Mouse (Mus musculus): Measurements from ENCODE around the gene Itgav.
A peak's percentile ranks its signal among the peaks of the same experiment; 100 is the strongest.

Gene Itgav

DNA sequence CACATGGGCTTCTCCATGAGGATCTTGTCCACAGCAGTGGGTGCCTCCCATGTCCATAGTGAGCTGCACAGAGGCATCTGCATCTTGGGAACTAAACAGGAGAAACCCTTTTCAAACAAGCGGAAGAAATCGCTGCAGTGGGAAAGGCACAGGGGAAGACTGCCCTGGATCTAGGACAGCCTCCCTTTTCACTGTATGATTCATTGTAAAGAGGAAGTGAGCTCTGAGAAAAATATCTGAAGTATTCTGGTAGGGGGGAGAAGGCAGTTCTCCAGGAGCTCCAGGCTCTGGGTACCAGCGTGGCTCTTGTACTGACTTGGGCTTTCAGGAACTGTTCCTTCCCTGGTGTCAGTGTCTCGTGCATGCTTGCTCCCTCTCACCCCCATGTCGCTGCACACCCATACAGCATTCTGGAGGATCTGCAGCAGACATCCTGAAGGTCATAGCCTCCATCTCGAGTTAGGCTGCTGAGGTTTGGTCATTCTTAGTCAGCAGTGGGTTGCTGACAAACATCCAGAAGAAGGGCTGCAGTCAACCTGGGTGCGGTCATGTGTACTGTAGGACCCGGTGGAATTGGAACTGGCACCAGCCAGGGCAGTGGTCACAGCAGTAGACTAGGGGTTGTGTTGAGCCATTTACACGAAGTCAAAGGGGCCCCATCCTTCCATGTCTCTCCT is 20.2 kb downstream of the Itgav start:
- DNase-seq (ENCODE audit: low read depth, low spot score), result no peak

DNA sequence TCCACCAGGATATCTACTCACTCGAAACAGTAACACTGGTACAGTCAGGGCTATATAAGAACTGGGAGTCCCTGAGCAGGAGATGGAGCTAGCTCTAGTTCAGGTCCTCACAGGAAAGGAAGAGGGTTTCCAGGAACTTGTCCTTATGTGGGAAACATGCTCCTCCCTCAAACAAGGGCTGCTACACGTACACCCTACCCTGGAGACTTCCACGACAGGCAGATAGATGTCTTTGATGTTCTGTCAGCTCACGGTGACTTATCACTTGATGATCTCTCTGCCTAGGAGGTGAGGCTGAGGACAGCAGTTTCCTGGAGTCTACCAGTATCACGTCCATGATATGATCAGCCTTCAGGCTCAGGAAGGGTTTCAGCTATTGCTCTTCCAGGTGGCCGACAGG is 21.1 kb downstream of the Itgav start:
- no peak for DNase-seq (ENCODE audit: low read depth, low spot score)

DNA sequence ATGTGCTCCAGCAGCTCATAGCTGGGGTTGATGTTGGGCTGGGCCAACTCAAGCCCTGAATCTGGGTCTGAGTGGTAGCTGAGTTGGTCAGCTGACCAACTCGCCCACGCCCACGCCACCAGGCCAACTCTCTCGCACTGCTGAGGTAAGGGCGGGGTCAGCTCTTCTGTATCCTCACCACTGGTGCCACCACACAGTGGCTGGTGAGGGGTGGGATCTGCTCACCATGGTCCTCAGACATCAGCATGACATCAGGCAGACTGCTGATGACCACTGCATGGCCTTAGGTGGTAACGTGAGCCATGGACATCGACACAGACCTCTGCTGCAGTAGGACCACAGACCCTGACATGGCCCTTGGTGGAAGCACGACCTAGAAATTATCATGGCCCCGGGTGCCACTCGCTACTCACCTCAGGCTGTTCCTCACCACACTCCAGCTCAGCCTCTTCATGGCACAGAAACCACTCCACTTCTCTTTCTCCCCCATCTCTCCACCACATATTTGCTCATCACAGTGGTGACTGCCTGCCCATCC is 24.5 kb downstream of the Itgav start:
- no peak for DNase-seq (ENCODE audit: low read depth, low spot score)

DNA sequence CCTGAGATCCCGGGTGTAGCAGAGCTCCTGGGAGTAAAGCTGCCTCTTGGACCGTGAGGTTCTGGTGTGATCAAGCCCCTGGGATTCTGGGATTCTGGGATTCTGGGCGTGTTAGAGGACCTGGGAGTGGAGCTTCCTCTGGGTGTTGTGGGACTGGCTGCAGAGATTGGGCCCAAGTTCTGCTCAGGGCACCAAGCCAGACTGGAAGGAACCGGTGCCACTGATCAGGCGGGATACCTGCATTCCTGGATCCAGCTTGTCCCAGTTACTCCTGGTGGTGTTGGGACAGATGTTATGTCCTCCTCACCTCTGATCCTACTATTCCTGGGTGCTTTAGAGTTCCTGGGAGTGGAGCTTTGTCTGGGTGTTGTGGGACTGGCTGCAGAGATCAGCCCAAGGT is 28.8 kb downstream of the Itgav start:
- DNase-seq (ENCODE audit: low read depth, low spot score), result no peak

DNA sequence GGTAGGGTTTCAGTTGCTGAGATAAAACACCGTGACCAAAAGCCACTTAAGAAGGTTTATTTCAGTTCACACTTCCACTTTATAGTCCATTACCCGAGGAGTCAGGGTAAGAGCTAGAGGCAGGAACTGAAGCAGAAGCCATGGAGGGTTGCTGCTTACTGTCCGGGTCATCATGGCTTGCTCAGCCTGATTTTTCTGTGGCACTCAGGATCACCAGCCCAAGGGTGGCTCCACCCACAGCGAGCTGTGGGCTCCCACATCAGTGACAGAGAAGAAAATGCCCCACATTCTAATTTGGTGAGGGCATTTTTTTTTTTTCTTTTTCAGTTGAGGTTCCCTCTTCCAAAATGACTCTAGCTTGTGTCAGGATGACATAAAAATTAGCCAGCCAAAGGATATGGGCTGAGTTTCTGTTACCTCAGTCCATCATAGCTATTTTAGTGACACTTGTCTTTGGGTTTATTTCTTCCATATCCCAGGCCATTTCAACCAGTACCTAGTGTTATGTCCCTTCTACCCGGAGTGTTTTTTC is 30.2 kb downstream of the Itgav start:
- no peak for DNase-seq (ENCODE audit: low read depth, low spot score)

DNA sequence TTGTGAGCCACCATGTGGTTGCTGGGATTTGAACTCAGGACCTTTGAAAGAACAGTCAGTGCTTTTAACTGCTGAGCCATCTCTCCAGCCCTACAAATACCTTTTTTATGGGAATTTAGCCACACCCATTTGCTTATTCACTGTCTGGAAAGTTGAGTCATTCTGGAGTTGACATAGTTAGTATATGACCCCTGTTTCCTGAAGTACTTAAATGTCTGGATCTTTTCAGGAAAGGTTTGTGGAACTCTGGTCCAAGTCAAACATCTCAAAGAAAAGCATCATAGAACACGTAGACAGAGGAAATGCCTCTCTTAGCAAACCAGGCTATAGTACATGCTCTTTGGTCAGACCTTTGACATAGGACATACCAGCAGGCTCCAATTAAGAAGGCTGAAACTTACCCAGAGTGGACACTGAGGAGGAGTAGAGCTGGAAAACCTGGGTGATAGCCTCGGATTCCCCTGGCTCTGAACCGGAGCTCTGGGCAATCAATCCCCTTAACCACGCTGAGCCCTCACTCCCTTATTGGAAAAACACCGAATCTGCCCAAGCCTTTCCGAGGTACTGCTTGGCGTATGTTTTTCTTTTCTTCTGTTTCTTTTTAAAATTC is 34.5 kb downstream of the Itgav start:
- DNase-seq (ENCODE audit: low read depth, low spot score), result no peak

DNA sequence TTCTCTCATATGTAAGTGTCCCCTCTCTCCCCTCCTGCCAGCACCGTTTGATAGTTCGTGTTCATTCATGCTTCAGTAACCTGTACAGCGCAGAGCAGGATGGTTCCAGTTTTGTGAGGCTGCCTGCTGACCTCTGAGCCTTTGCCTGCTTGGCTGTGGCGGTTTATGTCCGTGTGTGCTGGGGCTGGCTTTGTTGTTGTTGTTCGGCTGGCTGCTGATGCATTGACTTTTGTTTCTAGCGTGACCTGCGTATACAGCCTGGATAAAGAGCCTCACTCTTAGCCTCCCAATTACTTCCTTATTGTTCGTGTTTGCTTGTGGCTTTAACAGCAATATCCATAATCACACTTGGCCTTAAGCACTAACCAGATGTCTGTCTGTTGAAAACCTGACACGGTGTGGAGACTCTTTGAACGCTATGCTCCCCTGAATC is 35.0 kb downstream of the Itgav start:
- DNase-seq (ENCODE audit: low read depth, low spot score), result no peak

DNA sequence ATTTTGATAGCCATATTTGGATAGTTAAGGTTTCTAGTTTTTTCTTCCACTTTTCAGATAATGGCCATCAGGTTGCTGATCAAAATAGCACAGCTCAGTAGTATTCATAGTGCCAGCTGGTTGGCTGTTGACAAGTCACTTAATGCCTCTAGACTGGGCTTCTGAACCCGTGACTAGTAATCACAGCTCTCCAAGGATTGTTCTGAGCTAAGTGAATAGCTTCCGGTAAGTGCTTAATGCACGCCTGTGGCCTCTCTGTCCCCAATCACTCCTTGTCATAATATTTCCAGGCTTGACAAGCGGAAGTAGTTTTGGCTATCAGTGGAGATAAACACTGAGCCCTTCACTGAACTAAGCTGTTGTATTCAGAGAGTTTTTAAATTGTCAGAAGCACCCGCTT is 35.5 kb downstream of the Itgav start:
- no peak for DNase-seq (ENCODE audit: low read depth, low spot score)

DNA sequence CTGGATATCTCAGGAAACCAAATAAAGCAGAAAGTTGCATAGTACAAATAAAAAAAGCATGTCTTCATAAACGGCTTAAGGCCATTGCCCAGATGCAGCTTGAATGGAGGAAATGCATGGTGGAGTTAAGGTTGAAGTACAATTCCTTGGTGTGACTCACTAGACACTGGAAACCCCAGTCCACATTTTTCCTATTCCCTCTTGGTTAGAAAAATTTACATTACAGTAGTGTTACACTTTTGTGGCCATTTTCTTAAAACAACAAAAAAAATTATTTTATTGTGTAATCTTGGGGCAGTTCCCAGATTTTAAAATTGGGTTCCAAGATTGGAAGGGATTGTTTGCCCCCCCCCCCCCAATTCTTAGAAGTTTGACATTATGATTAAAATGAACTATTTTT is 35.9 kb downstream of the Itgav start:
- DNase-seq (ENCODE audit: low read depth, low spot score), result no peak

DNA sequence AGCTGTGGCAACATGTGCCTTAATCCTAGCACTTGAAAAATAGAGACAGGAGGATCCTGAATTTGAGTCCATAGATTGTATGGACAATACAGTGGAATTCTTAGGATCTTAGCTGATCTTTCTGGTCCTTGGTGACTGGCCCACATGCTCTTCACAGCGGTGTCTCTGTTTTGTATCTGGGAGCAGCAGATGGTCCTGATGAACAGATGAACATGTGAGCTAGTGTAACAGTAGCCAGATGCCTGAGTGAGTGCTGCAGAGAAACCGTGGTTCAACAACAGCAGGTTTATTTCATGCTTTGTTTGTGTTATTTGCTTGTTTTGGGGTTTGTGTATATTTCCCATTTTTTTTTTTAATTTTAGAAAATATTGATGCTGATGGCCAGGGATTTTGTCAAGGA is 37.3 kb downstream of the Itgav start:
- no peak for DNase-seq (ENCODE audit: low read depth, low spot score)

DNA sequence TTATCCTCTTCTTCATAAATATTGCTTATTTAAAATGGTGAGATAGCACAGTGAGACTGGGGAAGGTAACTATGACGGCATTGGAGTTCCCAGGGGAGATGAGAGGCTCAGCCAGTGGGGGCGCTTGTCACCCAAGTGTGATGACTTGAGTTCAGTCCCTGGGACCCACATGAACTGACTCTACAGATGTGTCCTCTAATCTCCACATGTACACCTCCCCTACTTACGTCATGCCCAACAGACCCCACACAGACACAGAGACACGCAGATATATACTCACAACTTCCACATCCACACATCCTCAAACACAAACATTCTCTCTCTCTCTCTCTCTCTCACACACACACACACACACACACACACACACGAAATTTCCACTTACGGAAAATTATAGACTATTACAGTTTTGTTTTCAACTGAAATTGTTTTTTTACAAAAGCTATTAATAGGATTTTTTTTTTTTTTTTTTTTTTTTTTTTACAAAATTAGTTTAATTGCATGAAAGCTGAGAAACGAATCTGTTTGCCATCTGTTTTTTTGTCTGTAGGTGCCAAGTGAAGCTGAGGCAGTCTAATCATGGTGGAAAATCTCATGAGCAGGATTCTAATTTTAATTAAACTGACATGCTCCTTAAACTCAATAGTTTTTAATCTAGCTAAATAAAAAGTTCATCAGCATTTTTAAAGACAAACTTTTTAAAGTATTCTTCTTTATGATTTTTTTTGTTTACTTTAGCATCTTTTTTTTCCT is 38.1 kb downstream of the Itgav start:
- no peak for DNase-seq (ENCODE audit: low read depth, low spot score)

DNA sequence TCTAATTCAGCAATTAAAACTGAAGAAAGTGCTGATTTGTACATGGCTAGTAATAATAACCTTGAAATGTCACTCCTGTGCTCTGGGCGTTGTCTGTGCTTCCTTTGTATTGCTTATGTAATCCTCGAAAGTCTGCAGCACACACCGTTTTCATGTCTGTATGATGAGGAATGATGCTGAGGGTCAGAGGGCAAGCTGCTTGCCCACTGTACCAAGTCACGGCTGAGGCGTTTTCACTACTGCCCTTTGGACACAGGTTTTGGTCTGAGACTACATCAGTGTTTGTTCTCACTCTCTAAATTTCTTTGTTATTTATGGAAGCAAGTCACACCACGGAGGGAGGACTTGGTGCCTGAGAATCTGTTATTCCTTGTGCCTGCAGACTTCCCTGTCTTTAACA is 41.9 kb downstream of the Itgav start:
- no peak for DNase-seq (ENCODE audit: low read depth, low spot score)

DNA sequence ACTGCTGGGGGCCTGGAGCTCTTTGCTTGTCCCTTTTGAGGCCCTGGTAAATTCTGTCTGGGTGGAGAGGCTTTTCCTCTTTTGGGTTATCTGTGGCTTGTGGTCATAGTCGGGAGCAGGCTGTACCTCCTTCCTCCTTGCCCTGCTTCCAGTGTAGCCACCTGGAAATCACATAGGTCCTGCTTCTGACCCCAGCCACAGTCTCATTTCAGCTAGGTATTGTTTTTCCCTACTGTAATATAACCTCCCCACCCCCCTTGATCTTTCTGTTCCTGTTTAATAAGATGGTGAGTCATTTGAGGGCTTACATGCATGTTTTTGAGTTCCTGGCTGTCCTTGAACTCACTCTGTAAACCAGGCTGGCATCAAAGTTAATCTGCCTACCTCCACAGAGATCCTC is 42.7 kb downstream of the Itgav start:
- no peak for DNase-seq (ENCODE audit: low read depth, low spot score)

DNA sequence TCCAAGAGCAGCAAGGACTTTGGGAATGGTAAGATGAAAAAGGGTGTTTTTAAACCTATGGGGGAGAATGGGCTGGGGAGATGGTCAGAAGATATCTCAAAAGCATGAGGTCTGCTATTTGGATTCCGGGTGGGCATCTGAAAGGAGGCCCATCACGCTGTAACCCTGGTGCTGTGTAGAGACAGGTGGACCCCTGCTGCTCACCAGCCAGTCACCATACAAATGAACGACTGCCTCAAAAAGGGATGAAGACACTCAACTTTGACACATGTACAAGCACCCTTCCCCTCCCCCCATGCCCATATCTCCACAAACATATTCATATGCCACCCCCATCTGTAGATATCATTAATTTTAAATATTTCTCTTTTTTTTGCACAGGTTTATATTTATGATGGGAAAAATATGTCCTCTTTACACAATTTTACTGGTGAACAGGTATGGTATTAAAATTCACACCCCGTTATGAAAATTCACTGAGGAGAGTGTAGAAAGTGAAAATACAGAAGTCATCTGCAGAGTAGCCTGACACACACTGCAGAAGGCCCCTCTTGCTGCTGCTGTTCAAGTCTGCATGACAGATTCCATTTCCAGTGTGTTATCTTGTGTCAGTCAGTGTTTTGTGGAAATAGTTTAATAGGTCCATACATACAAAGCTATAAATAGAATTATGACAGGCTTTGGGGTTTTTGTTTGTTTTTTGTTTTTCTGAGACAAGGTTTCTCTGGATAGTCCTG is 44.3 kb downstream of the Itgav start:
- no peak for DNase-seq (ENCODE audit: low read depth, low spot score)

DNA sequence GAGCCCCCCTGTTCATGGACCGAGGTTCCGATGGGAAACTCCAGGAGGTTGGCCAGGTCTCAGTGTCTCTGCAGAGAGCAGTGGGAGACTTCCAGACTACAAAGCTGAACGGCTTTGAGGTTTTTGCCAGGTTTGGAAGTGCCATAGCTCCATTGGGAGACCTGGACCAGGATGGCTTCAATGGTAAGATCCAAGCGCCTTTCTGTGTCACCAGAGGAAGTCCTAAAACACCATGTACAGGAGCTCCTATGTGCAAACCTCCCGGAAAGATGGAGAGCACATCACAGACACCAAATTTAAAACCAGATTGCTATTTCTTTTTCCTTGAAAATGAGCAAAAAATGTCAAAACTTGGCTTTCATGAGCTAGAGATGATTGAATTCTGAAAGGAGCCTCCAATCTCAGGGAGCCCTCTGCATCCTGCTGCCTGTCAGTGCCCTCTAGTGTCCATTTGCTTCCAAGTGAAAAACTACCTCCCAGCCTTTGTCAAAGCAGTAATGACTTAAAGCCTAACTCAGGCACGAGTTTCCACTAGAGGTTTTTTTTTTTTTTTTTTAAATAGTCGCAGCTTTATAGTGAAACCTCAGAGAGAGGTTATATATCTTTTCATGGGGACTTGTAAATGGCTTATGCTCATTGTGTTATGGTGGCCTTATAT is 47.1 kb downstream of the Itgav start:
- DNase-seq (ENCODE audit: low read depth, low spot score), result peak; percentile 46

DNA sequence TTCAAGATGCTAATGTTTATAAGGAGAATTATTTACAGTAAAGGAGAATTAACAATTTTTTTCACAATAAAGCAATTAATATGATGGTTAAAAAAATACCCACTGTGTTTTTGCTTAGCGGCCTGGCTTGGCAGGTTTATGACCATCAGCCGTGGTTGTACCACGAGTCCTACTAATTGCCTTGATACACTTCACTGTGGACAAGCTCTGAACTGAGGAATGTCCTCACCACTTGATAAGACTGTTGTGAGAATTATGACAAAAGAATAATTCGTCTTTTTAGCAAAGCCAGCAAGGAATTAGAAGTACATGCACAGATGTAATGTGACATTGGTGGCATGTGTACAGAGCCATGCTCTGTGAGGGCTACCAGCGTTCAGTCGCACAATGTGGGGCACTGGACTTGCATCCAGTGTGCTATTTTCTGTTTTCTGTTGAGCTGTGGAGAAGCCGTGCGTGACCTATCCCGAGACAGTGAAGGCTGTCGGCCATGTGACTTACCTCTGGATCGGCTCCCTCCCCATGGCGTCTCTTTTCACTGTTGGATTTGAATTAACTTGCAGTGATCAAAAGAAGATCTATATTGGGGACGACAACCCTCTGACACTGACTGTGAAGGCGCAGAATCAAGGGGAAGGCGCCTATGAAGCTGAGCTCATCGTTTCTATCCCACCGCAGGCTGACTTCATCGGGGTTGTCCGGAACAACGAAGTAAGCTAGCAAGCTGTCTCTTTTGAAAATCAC is 67.3 kb downstream of the Itgav start:
- DNase-seq (ENCODE audit: low read depth, low spot score), result no peak

DNA sequence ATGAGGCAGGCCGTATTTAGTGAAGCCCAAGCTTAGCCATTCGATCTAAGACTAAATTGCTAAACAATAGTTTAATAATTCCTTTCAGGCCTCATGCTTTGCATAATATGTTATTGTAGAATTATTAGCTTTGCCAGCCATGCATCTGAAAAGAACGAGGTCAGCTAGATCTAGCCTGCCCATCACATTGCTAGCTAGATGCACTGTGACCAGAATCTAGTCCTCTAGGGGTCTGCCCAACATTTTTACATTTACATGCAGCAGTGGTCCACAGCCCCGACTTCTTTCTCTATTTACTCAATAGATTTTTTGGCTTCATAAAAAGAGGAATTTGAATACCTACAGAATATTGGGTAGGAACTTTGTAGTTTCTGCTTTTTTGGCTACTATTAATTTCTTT is 67.9 kb downstream of the Itgav start:
- no peak for DNase-seq (ENCODE audit: low read depth, low spot score)

DNA sequence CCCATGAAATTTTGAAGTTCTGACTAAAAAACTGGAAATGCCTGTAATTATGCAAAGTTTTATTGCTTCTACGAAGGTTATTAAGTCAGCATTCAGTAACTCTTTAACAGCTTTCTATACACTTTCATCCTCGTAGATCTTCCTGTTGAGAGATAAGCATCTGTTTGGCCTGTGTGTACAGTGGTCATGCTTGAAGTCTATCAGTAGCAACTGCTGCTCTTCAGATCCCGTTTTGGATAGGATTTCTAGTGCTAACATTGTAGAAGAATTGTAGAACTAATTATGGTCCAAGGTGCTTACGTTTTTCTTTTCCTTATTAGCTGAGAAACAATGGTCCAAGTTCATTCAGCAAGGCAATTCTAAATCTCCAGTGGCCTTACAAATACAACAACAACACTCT is 71.6 kb downstream of the Itgav start:
- DNase-seq (ENCODE audit: low read depth, low spot score), result no peak

DNA sequence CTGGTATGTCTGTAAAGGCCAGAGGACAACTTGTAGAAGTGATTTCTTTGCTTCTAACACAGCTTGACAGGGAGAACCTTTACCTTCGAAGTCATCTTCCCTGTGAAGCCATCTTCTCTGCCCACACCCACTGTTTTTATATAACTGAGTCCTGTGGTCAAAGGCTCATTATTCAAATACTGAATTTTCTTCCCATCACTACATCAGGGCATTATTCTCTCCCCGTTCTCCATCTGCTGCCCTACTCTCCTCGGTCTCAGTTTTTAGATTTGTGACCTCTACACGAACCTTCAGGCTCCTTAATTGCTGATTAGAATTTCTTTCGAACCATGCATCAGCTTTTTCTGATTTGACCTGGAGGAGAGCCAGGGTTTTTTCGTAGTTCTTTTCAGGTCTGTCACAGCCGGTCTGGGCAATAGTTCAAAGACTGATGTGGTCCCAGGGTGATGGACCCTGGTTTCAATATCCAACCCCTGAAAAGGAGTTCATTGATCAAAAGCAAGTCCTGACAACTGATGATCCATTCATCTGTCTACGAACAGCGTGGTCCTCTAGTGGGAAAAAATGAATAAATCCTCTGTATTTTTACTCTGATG is 73.8 kb downstream of the Itgav start:
- no peak for DNase-seq (ENCODE audit: low read depth, low spot score)
